Comparison of ENCODE assay signal across 21 mouse cellular contexts in the genomic region with DNA sequence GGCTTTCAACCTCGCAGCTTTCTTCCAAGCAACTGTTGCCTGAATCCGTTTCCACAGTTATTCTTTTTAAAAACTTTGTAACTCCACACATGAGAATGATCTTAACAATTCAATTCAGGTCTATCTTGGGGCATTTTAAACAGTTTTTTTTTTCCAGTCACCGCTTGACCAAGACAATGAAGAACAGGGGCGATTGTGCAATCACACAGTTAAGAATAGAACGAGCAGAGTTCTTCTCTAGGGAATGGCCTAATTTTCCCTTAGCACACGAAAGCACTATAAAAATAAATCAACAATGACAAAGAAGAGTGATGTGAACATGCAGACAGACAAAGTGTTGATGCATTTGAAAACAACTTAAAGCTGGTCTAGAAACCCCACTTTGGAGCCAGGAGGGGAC.
DNase-seq lines count a peak whose midpoint lies in the region; TF ChIP-seq lines count a peak whose summit lies in the region.
"Had no signal": no experiment of that assay in that cellular context is flagged by ENCODE, and none has a peak within 500 bp of the region (broad histone marks: within the 10 kb centered on the region; RNA-seq: fewer than 3 reads in every experiment).

No protein-coding gene starts in this region.

- peaks cover 17% of the 10 kb centered on the region for H3K36me3 ChIP-seq in C2C12 (ENCODE audit: control insufficient read depth, insufficient read depth)
- H3K36me3 ChIP-seq in macrophage (ENCODE audit: inconsistent target): no peaks in the 10 kb centered on the region
- H3K36me3 ChIP-seq: embryonic facial prominence, embryonic 10.5 days; heart, embryonic 15.5 days; hindbrain, embryonic 10.5 days; hindbrain, embryonic 15.5 days had no signal

- no peaks in the 10 kb centered on the region for H3K79me2 ChIP-seq in C2C12 (ENCODE audit: control insufficient read depth, insufficient read depth)
- no peaks in the 10 kb centered on the region for H3K79me2 ChIP-seq in macrophage (ENCODE audit: inconsistent target)

- DNase-seq in heart, adult 8-10 months (ENCODE audit: low spot score): peak; percentile 21
- DNase-seq in heart, postnatal 25 days (ENCODE audit: low spot score): no peak
- peak; percentile 40 for DNase-seq in 3T3-L1 (ENCODE audit: low read depth, low spot score)
- DNase-seq in retina, postnatal 1 day: no peak
- no peak for DNase-seq in layer of hippocampus, postnatal 10 days (ENCODE audit: low spot score in 2 of 2)
- DNase-seq: adrenal gland, adult 2 months; adrenal gland, postnatal 25 days; B cell, adult 2 months; cerebellum, adult 2 months; cerebellum, postnatal 10 days; forebrain, postnatal 0 days; heart, adult 2 months; heart, postnatal 14 days had no signal

- intact Hi-C loops in heart, postnatal 25 days (cut with DNase I): no loop called here

- H3K79me3 ChIP-seq in C2C12 (ENCODE audit: low read depth): no peaks in the 10 kb centered on the region

- TF ChIP-seq CTCF in C2C12 (IDR thresholded peaks at IDR 0.05; ENCODE audit: control insufficient read depth, insufficient read depth, insufficient read length): no peak

- H3K4me3 ChIP-seq in C2C12 (ENCODE audit: insufficient read depth, poor library complexity, severe bottlenecking): no peak overlapping the region
- H3K4me3 ChIP-seq in macrophage (ENCODE audit: inconsistent target): no peak overlapping the region
- H3K4me3 ChIP-seq: embryonic facial prominence, embryonic 10.5 days; forebrain, embryonic 13.5 days; heart, adult 2 months; heart, embryonic 15.5 days; hindbrain, embryonic 10.5 days; hindbrain, embryonic 15.5 days had no signal

- no peak overlapping the region for H3ac ChIP-seq in C2C12 (ENCODE audit: control insufficient read depth, insufficient read length, low read depth)

- H3K27me3 ChIP-seq in C2C12 (ENCODE audit: control insufficient read depth, insufficient read depth, insufficient read length): no peaks in the 10 kb centered on the region
- H3K27me3 ChIP-seq: forebrain, embryonic 13.5 days; heart, embryonic 15.5 days; hindbrain, embryonic 15.5 days; Patski had no signal

- WGBS in macrophage (ENCODE audit: missing documents): 54% methylated on average over 6 of the region's 6 CpGs

- H3K27ac ChIP-seq in macrophage: peak overlapping the region; percentile 38
- H3K27ac ChIP-seq: embryonic facial prominence, embryonic 10.5 days; forebrain, embryonic 13.5 days; heart, adult 2 months; heart, embryonic 15.5 days; hindbrain, embryonic 10.5 days; hindbrain, embryonic 15.5 days had no signal

TF ChIP-seq in C2C12, 6 proteins besides CTCF, POLR2A, EP300 and RAD21:
- TF ChIP-seq CEBPB (IDR thresholded peaks at IDR 0.05; ENCODE audit: low read depth) (peak; percentile 90), USF1 (IDR thresholded peaks at IDR 0.05; ENCODE audit: low read depth) (no peak)

Comparison
In these comparisons a context has a peak if more than half of its experiments do, and no peak if none do; other contexts are left out.
1. DNase-seq: peak in heart, adult 8-10 months (single experiment) and 3T3-L1 (single experiment); none in heart, postnatal 25 days (single experiment), retina, postnatal 1 day (single experiment) and layer of hippocampus, postnatal 10 days (0 of 2).